Mouse (Mus musculus) lung, embryonic 14.5 days (tissue): ENCODE measurements around the gene Ccdc84. TPM values are rescaled to one million over a fixed set of nuclear protein-coding genes. Genes with fewer than 3 reads are reported as not detected.
"Not testable (repeated sequence)": the region's sequence is repeated elsewhere in the genome, so short reads cannot be mapped to it uniquely, and the experiment has no call there.

ENCODE experiments used
- ATAC-seq: fragments of 200-750 bp; cut with Nextera tagmentation; 2 replicates; pipeline ENCODE4 v1.8.0; 2017; ENCODE audit warnings: mild to moderate bottlenecking, moderate TSS enrichment, moderate library complexity; ENCODE audit not compliant: insufficient read depth
- DNase-seq: peaks from one replicate; pipeline ENCODE4 v3.0.0-alpha.2; 2015
- H3K27ac ChIP-seq: fragments of 300-500 bp; sonication (generic); 2 replicates; pipeline ENCODE4 v1.5.1; 2014; ENCODE audit warnings: low read depth, mild to moderate bottlenecking, moderate library complexity
- H3K27me3 ChIP-seq: fragments of 300-500 bp; sonication (generic); 2 replicates; pipeline ENCODE4 v1.6.1; 2014; ENCODE audit warnings: low read length, control low read depth; ENCODE audit not compliant: insufficient read depth
- H3K36me3 ChIP-seq: fragments of 300-500 bp; sonication (generic); 2 replicates; pipeline ENCODE4 v1.6.1; 2014; ENCODE audit warnings: control low read depth; ENCODE audit not compliant: insufficient read depth
- H3K4me1 ChIP-seq: fragments of 300-500 bp; sonication (generic); 2 replicates; pipeline ENCODE4 v1.6.1; 2014; ENCODE audit warnings: antibody characterized with exemption, control low read depth; ENCODE audit not compliant: insufficient read depth
- H3K4me2 ChIP-seq: fragments of 300-500 bp; sonication (generic); 2 replicates; pipeline ENCODE4 v1.6.1; 2014; ENCODE audit warnings: mild to moderate bottlenecking
- H3K4me3 ChIP-seq: fragments of 300-500 bp; sonication (generic); 2 replicates; pipeline ENCODE4 v1.5.1; 2014; ENCODE audit warnings: low read depth, low read length
- H3K9ac ChIP-seq: fragments of 300-500 bp; sonication (generic); 2 replicates; pipeline ENCODE4 v1.6.1; 2014
- H3K9me3 ChIP-seq: fragments of 300-500 bp; sonication (generic); 2 replicates; pipeline ENCODE4 v1.6.1; 2016; ENCODE audit warnings: low read depth, low read length, control low read depth
- CTCF ChIP-seq: IDR thresholded peaks from 2 replicates; pipeline ENCODE4 v1.5.1; 2016; ENCODE audit warnings: antibody characterized with exemption, low read depth
- WGBS: fragments of 180-500 bp; shearing (Covaris S2); extraction: QIAGEN DNeasy Blood & Tissue Kit; methylation state at CpG from one replicate; pipeline ENCODE4 v1.1.7; 2014; 5-methylcytosine and 5-hydroxymethylcytosine counted together
- microRNA-seq: library from miRNA; unstranded; fragments of <30 nt; microRNA quantifications from one replicate; pipeline ENCODE4, GENCODE M21; 2016; ENCODE audit warnings: borderline number of aligned reads
- polyA plus RNA-seq: library from polyadenylated mRNA; unstranded; fragments of >200 nt; fragmentation: Nextera tagmentation; extraction: Ambion mirVana; gene quantifications from 2 replicates; pipeline ENCODE4 v1.2.1, GENCODE M21; 2014

Gene Ccdc84
- polyA plus RNA-seq, 1 experiment from 2014 or later: 27.7 TPM

DNA sequence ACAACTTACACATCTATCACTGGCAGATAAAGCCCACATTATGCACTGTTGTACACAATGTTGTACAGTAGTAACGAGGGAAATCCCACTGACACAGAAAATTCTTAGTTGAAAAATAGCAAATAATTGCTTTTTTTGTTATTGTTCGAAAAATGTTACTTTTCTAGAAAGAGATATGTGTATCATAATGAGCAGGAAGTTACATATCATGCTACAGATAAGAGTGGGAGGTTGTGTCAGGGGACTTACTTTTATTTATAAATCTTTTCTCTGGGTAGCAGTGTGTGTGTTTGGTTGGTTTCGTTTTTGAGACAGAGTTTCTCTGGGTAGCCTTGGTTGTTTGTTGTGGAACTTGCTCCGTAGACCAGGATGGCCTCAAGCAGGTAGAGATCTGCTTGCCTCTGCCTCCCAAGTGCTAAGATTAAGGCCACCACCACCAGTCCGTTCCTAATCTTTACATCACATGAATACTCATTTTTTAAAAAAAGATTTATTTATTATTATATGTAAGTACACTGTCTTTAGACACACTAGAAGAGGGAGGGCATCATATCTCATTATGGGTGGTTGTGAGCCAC, 40.1 kb downstream of the Ccdc84 start:
- peaks cover 8% of the 10 kb centered on the region for H3K4me1 ChIP-seq
- peak overlapping the region; percentile 72 for H3K9ac ChIP-seq
- peak overlapping the region; percentile 65 for H3K4me2 ChIP-seq
- no peaks in the 10 kb centered on the region for H3K27me3 ChIP-seq
- no peak for DNase-seq
- peaks cover 25% of the 10 kb centered on the region for H3K36me3 ChIP-seq
- peak overlapping the region; percentile 94 for H3K4me3 ChIP-seq
- no peak for ATAC-seq
- TF ChIP-seq CTCF: no peak
- H3K9me3 ChIP-seq: no peaks in the 10 kb centered on the region
- H3K27ac ChIP-seq: peak overlapping the region; percentile 88
- 81% methylated on average over 5 of the region's 5 CpGs for WGBS

GRCm38 (mm10) chr9:44377335-44377734, 41.0 kb downstream of the Ccdc84 start:
- H3K4me1 ChIP-seq, H3K9me3 ChIP-seq, H3K4me3 ChIP-seq, H3K27me3 ChIP-seq, H3K4me2 ChIP-seq, ATAC-seq, H3K27ac ChIP-seq, H3K9ac ChIP-seq, DNase-seq: not testable (repeated sequence)
- 86% methylated on average over 2 of the region's 2 CpGs for WGBS
- peaks cover 16% of the 10 kb centered on the region for H3K36me3 ChIP-seq

DNA sequence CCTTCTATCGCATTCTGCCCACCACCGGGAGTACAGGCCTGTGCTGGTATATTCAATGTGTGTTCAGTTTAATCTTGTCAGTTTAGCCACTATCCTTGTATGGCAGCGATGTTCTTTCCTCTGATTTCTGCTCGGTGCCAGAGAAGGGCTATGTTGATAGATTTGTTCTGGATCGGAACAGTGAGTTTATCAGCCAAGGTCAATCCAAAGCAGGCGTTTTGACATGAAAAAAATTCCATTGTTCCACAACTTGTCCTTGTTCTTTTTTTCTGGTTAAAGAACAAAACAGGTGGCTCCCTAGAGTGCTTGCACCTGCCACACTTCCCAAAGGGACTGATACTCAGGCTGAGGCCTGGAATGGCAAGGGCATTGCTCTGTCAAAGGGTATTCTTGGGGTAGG, 42.2 kb downstream of the Ccdc84 start:
- 87% methylated on average over 6 of the region's 6 CpGs for WGBS

DNA sequence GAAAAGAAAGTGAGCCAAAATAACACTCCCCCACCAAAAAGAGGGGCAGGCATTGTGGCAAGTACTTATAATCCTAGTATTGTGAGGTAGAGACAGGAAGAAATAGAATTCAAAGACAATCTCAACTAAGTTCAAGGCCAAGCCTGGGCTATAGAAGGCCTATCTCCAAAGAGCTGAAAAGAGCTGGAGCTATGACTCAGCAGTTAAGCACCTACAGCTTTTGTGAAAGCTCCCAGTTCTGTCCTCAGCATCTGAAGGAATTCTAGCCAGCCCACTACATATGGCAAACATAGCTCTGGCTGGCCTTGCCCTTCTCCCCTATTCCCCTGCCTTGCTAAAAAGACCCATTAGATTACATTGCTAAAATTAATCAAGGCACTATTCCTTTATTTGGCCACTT, 45.0 kb downstream of the Ccdc84 start:
- Histone ChIP-seq H3K27ac (no peak overlapping the region), H3K4me3 (no peak overlapping the region)
- TF ChIP-seq CTCF: no peak

More for the DNA sequence above, 42.2 kb downstream of the Ccdc84 start:
- Histone ChIP-seq H3K27me3 (no peaks in the 10 kb centered on the region), H3K4me3 (no peak overlapping the region), H3K27ac (no peak overlapping the region), H3K9ac (no peak overlapping the region), H3K4me2 (no peak overlapping the region), H3K4me1 (peaks cover 8% of the 10 kb centered on the region), H3K36me3 (peaks cover 4% of the 10 kb centered on the region), H3K9me3 (no peaks in the 10 kb centered on the region)
- DNase-seq (no peak), ATAC-seq (no peak)
- TF ChIP-seq CTCF: no peak

DNA sequence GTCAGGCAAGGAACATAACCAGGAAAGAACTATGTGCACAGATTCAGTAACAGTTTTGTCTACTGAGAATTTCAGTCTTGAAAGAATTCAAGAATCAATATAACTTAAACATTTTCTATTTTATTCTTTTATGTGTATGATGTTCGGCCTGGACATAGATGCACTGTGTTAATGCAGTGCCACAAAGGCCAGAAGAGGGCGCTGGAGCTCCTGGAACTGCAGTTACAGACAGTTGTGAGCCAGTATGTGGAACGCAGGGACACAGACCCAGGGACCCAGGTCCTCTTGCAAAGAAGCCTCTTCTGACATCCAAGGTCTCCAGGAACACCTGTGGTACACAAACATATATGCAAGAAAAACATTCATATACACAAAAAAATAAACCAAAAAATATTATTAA, 53.9 kb downstream of the Ccdc84 start:
- Histone ChIP-seq H3K27ac (no peak overlapping the region), H3K27me3 (no peaks in the 10 kb centered on the region), H3K4me3 (no peak overlapping the region), H3K9me3 (no peaks in the 10 kb centered on the region), H3K36me3 (0 out of 2 replicates have a peak, but pooled peaks cover 6% of the 10 kb centered on the region), H3K4me1 (peaks cover 5% of the 10 kb centered on the region; the same call in 1 of the 2 replicates), H3K9ac (no peak overlapping the region), H3K4me2 (no peak overlapping the region)
- 63% methylated on average over 3 of the region's 3 CpGs for WGBS
- peak; percentile 33 for DNase-seq
- ATAC-seq: no peak
- TF ChIP-seq CTCF: peak; percentile 32; the same call in 1 of the 2 replicates

More for the DNA sequence above, 45.0 kb downstream of the Ccdc84 start:
- H3K36me3 ChIP-seq: no peaks in the 10 kb centered on the region
- H3K4me2 ChIP-seq: no peak overlapping the region
- no peaks in the 10 kb centered on the region for H3K4me1 ChIP-seq
- DNase-seq (no peak), ATAC-seq (no peak)
- no peaks in the 10 kb centered on the region for H3K9me3 ChIP-seq
- no peaks in the 10 kb centered on the region for H3K27me3 ChIP-seq
- H3K9ac ChIP-seq: no peak overlapping the region

DNA sequence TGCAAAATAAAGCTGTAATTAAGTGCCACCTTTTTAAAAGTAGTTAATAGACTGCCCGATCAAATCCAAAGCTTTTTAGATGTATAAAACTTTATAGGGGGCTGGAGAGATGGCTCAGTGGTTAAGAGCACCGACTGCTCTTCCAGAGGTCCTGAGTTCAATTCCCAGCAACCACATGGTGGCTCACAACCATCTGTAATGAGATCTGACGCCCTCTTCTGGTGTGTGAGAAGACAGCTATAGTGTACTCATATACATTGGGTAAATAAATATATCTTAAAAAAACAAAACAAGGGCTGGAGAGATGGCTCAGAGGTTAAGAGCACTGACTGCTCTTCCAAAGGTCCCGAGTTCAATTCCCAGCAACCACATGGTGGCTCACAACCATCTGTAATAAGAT, 56.4 kb downstream of the Ccdc84 start:
- Histone ChIP-seq H3K9ac (peak overlapping the region; percentile 64; the same call in 1 of the 2 replicates), H3K27ac (0 out of 2 replicates have a peak overlapping the region, but pooled peaks have one; percentile 64), H3K4me3 (peak overlapping the region; percentile 64), H3K4me2 (peak overlapping the region; percentile 80), H3K36me3 (peaks cover 29% of the 10 kb centered on the region)
- WGBS: 41% methylated on average over 4 of the region's 4 CpGs
- H3K9me3 ChIP-seq, H3K27me3 ChIP-seq, H3K4me1 ChIP-seq, DNase-seq: not testable (repeated sequence)
- ATAC-seq: peak; percentile 33; the same call in 1 of the 2 replicates

- peak within 1 kb of the TSS; percentile 71 for H3K27ac ChIP-seq
- ATAC-seq: peak; percentile 94
Measured at GRCm38 (mm10) chr9:44361190-44361917, 57.0 kb downstream of the Ccdc84 start, which contains the start of gene Vps11. Gene Vps11 (minus strand): TSS chr9:44361670.

More at GRCm38 (mm10) chr9:44361190-44361917, 57.0 kb downstream of the Ccdc84 start, which contains the start of gene Vps11:
- peak; percentile 99 for DNase-seq
- TF ChIP-seq CTCF: peak; percentile 23
- Histone ChIP-seq H3K36me3 (peaks cover 35% of the 10 kb centered on the region), H3K4me3 (peak within 1 kb of the TSS; percentile 64), H3K9me3 (no peaks in the 10 kb centered on the region), H3K4me2 (peak within 1 kb of the TSS; percentile 80), H3K27me3 (no peaks in the 10 kb centered on the region), H3K4me1 (peaks cover 5% of the 10 kb centered on the region; the same call in 1 of the 2 replicates), H3K9ac (peak within 1 kb of the TSS; percentile 64)
- WGBS: under 1% methylated on average over 44 of the region's 44 CpGs

Small RNA genes lying within 50 kb of the gene (microRNA-seq; reads per million reads assigned to microRNA genes)
- gene Mir7085: not detected

Other genes starting within 250 kb of the Ccdc84 start
- gene Cbl, start 184.5 kb downstream of the Ccdc84 start, polyA plus RNA-seq: 20.9 and 21.9 TPM in 2 replicates
- not detected in 2 replicates for gene Ccdc153, start 177.9 kb downstream of the Ccdc84 start, polyA plus RNA-seq
- gene Pdzd3, start 167.1 kb downstream of the Ccdc84 start, polyA plus RNA-seq: 0.11 and 0.13 TPM in 2 replicates
- gene Nlrx1, start 150.0 kb downstream of the Ccdc84 start, polyA plus RNA-seq: 9.2 and 9.6 TPM in 2 replicates
- 2.4 and 2.7 TPM in 2 replicates for gene Abcg4, start 130.0 kb downstream of the Ccdc84 start, polyA plus RNA-seq
- 19.1 and 20.1 TPM in 2 replicates for gene Hinfp, start 112.9 kb downstream of the Ccdc84 start, polyA plus RNA-seq
- 6.7 and 8.6 TPM in 2 replicates for gene C2cd2l, start 98.3 kb downstream of the Ccdc84 start, polyA plus RNA-seq
- 41.0 and 43.4 TPM in 2 replicates for gene Dpagt1, start 92.5 kb downstream of the Ccdc84 start, polyA plus RNA-seq
- 391 and 419 TPM in 2 replicates for gene H2afx, start 83.9 kb downstream of the Ccdc84 start, polyA plus RNA-seq
- 128 and 131 TPM in 2 replicates for gene Hmbs, start 74.3 kb downstream of the Ccdc84 start, polyA plus RNA-seq
- 26.0 and 26.8 TPM in 2 replicates for gene Vps11, start 56.9 kb downstream of the Ccdc84 start, polyA plus RNA-seq
- 38.4 and 39.7 TPM in 2 replicates for gene Hyou1, start 39.1 kb downstream of the Ccdc84 start, polyA plus RNA-seq
- gene Slc37a4, start 21.7 kb downstream of the Ccdc84 start, polyA plus RNA-seq: 15.5 and 15.8 TPM in 2 replicates
- 2,509 and 2,694 TPM in 2 replicates for gene Rps25, start 11.4 kb downstream of the Ccdc84 start, polyA plus RNA-seq
- 116 and 121 TPM in 2 replicates for gene Trappc4, start 11.0 kb downstream of the Ccdc84 start, polyA plus RNA-seq
- not detected in 2 replicates for gene Foxr1, start 22.6 kb upstream of the Ccdc84 start, polyA plus RNA-seq
- gene Upk2, start 36.4 kb upstream of the Ccdc84 start, polyA plus RNA-seq: 0.39 and 0.53 TPM in 2 replicates
- gene Bcl9l, start 64.3 kb upstream of the Ccdc84 start, polyA plus RNA-seq: 16.3 and 17.3 TPM in 2 replicates
- gene Cxcr5, start 143.3 kb upstream of the Ccdc84 start, polyA plus RNA-seq: not detected in 2 replicates
- 21.6 and 23.0 TPM in 2 replicates for gene Ddx6, start 186.3 kb upstream of the Ccdc84 start, polyA plus RNA-seq